Mouse (Mus musculus): ENCODE results near the gene Akap2. TPM values are rescaled to one million over a fixed set of nuclear protein-coding genes. Genes with fewer than 3 reads are reported as not detected.

Gene Akap2
- 33.7 TPM for polyA plus RNA-seq (2014; fragmentation: Illumina TruSeq; extraction: RNeasy Lipid Tissue Mini Kit (QIAGEN cat#74804); ENCODE audit: low read depth, low replicate concordance)

GRCm38 (mm10) chr4:57717354-57717753 lies at the start of gene Akap2:
Akap2 (plus strand) TSS chr4:57717657.

DNA sequence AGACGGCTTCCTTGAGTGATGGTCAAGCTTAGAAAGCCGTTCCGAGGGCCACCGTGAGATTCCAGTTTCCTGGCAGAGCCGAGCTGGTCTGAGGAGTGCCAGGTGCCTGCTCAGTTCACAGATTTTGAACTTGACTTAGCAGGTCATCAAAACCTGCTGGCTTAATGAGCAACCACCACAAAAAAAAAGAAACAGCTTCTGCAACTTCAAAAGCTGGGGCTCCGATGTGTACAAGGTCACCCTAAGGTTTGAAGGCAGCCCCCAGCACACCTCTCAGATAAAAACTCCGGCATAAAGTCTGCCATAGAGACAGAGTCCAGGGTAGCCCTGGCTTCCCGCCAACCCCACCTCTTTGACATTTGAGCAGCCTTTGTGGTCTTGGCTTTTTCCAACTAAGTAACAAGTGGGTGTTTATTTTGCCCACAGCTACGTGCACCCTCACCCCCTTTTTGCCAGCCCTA lies 198.8 kb downstream of the Akap2 start, which contains the start of gene D630039A03Rik:
TSS of gene D630039A03Rik (minus strand) at position 97 of the 461 bp plus-strand sequence.

Other genes starting within 250 kb of the Akap2 start
- 3.5 TPM for gene Pakap, start 149.5 kb upstream of the Akap2 start, polyA plus RNA-seq (2014; fragmentation: Illumina TruSeq; extraction: RNeasy Lipid Tissue Mini Kit (QIAGEN cat#74804); ENCODE audit: low read depth, low replicate concordance)
- gene D630039A03Rik, start 198.6 kb downstream of the Akap2 start, polyA plus RNA-seq (2014; fragmentation: Illumina TruSeq; extraction: RNeasy Lipid Tissue Mini Kit (QIAGEN cat#74804); ENCODE audit: low read depth, low replicate concordance), result 17.9 TPM
- 298 TPM for gene Txn1, start 238.8 kb downstream of the Akap2 start, polyA plus RNA-seq (2014; fragmentation: Illumina TruSeq; extraction: RNeasy Lipid Tissue Mini Kit (QIAGEN cat#74804); ENCODE audit: low read depth, low replicate concordance)